Mouse (Mus musculus) B cell, adult 2 months (primary cell): ENCODE data around the gene Ptges3.
A peak's percentile ranks its signal among the peaks of the same experiment; 100 is the strongest.
"Not testable (repeated sequence)": the region's sequence is repeated elsewhere in the genome, so short reads cannot be mapped to it uniquely, and the experiment has no call there.

Source experiments
- DNase-seq, 2 experiments: peaks; one replicate each; pipeline ENCODE4 v3.0.0; 2022

The Ptges3 gene

GRCm38 (mm10) chr10:128059207-128059981, 640 bp downstream of the Ptges3 start:
- peak; percentile 79 for DNase-seq

GRCm38 (mm10) chr10:128061109-128061508, 2.4 kb downstream of the Ptges3 start:
- DNase-seq, result no peak

GRCm38 (mm10) chr10:128062221-128062989, 3.7 kb downstream of the Ptges3 start:
- DNase-seq, result no peak

- no peak for DNase-seq
Observed at GRCm38 (mm10) chr10:128066072-128066471, 7.3 kb downstream of the Ptges3 start.

GRCm38 (mm10) chr10:128069201-128069600, 10.4 kb downstream of the Ptges3 start:
- DNase-seq, result no peak

GRCm38 (mm10) chr10:128070432-128070831, 11.7 kb downstream of the Ptges3 start:
- DNase-seq, result not testable (repeated sequence)

GRCm38 (mm10) chr10:128078269-128078668, 19.5 kb downstream of the Ptges3 start:
- DNase-seq, result not testable (repeated sequence)

- peak; percentile 67 to 70 for DNase-seq
Observed at GRCm38 (mm10) chr10:128080496-128080895, 21.7 kb downstream of the Ptges3 start.

- DNase-seq, result no peak
Observed at GRCm38 (mm10) chr10:128081807-128082476, 23.2 kb downstream of the Ptges3 start.

- no peak for DNase-seq
Observed at GRCm38 (mm10) chr10:128082477-128082808, 23.7 kb downstream of the Ptges3 start.

GRCm38 (mm10) chr10:128082880-128083421, 24.2 kb downstream of the Ptges3 start, which contains the start of gene Atp5b:
Atp5b (plus strand) TSS chr10:128083273.
- DNase-seq, result peak; percentile 93 to 95

GRCm38 (mm10) chr10:128083688-128084087, 24.9 kb downstream of the Ptges3 start:
- peak in 1 of 2 experiments; percentile 26 for DNase-seq

- DNase-seq, result no peak
Observed at GRCm38 (mm10) chr10:128084160-128084559, 25.4 kb downstream of the Ptges3 start.

- peak; percentile 50 to 52 for DNase-seq
Observed at GRCm38 (mm10) chr10:128086391-128086790, 27.6 kb downstream of the Ptges3 start.

- not testable (repeated sequence) for DNase-seq
Observed at GRCm38 (mm10) chr10:128087216-128087615, 28.5 kb downstream of the Ptges3 start.

GRCm38 (mm10) chr10:128088181-128088580, 29.4 kb downstream of the Ptges3 start:
- DNase-seq, result no peak

- no peak for DNase-seq
Observed at GRCm38 (mm10) chr10:128089842-128090241, 31.1 kb downstream of the Ptges3 start.

- DNase-seq, result peak; percentile 90 to 91
Observed at GRCm38 (mm10) chr10:128090651-128091563, 32.2 kb downstream of the Ptges3 start.

GRCm38 (mm10) chr10:128091564-128092505, 33.1 kb downstream of the Ptges3 start, which contains the start of gene Baz2a:
Baz2a (plus strand) TSS chr10:128091577.
- peak; percentile 70 to 71 for DNase-seq
